Mouse (Mus musculus): ENCODE results near the gene C9orf72. TPM values are rescaled to one million over a fixed set of nuclear protein-coding genes. Genes with fewer than 3 reads are reported as not detected.

Gene C9orf72
- polyA plus RNA-seq, 1 experiment from 2014 or later: 34.6 TPM

DNA sequence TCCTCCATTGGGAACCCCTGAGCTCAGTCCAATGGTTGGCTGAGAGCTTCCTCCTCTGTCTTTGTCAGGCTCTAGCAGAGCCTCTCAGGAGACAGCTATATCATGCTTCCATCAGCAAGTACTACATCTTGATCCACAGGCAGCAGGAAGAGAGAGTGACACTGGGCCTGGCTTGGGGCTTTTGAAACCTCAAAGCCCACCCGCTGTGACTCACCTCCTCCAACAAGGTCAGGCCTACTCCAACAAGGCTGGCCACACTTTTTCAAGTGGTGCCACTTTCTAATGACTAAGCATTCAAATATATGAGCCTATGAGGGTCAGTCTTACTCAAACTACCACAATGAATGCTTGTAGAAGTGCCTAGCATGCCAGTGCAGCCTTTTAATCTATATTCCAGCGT is 53.5 kb downstream of the C9orf72 start:
- Histone ChIP-seq H3K27ac (no peak overlapping the region), H3K27me3 (replicated peaks) (no peaks in the 10 kb centered on the region), H3K4me1 (no peaks in the 10 kb centered on the region), H3K9ac (no peak overlapping the region), H3K9me3 (no peaks in the 10 kb centered on the region), H3K4me2 (replicated peaks) (no peak overlapping the region), H3K36me3 (no peaks in the 10 kb centered on the region), H3K4me3 (no peak overlapping the region)
- ATAC-seq (ENCODE audit: low FRiP score, low read depth): no peak
- WGBS: 91% methylated on average over 2 of the region's 2 CpGs

DNA sequence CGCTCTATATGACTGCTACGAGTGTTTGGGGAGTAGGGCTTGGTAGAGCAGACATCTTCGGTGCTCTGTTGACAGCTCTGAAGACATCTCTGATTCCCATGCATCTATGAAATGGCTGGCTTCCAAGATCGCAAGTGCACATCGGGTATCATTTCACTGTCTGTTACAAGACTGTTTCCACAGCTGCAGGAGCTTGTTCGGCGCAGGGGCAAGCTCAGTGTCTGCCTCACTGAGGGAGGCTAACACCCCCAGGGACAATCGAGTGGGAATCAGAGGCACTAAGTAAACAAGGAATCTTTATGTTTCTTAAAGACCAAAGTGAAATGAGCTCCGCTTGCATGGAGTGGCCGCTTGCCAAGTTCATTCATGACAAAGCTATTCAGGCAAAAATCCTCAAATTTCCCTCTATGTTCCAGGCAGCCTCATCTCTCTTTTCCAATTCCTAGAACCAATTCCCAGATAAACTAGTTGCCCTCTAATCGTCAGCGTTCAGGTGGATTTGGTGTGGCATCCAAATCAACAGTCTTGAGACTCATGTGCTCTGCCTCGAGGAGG is 56.3 kb downstream of the C9orf72 start:
- 77% methylated on average over 13 of the region's 13 CpGs for WGBS
- no peak overlapping the region for H3K4me3 ChIP-seq
- H3K4me1 ChIP-seq: no peaks in the 10 kb centered on the region
- ATAC-seq (ENCODE audit: low FRiP score, low read depth): no peak
- H3K9me3 ChIP-seq: no peaks in the 10 kb centered on the region
- H3K27me3 ChIP-seq (replicated peaks): no peaks in the 10 kb centered on the region
- no peak overlapping the region for H3K9ac ChIP-seq
- H3K27ac ChIP-seq: no peak overlapping the region
- H3K36me3 ChIP-seq: no peaks in the 10 kb centered on the region
- no peak overlapping the region for H3K4me2 ChIP-seq (replicated peaks)

DNA sequence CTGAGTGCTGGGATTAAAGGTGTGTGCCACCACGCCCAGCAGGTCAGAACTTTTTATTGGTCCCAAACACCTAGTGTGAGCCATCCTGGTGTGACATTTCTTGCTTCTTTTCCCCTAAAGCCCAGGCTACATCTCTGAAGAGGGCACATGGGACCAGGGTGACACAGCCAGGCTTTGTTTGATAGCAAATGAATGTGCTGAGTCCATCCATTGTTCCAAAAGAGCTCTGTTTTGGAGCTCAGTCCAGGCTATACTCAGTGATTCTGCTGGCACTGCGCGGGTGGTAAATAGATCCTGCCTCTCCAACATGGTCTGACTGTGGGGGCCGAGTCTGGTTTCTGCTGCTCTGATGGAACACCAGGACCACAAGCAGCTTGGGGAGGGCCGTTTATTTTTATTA is 58.1 kb downstream of the C9orf72 start:
- H3K4me1 ChIP-seq: no peaks in the 10 kb centered on the region
- H3K4me2 ChIP-seq (replicated peaks): no peak overlapping the region
- H3K9me3 ChIP-seq: no peaks in the 10 kb centered on the region
- no peak overlapping the region for H3K9ac ChIP-seq
- ATAC-seq (ENCODE audit: low FRiP score, low read depth): no peak
- no peak overlapping the region for H3K27ac ChIP-seq
- H3K4me3 ChIP-seq: no peak overlapping the region
- H3K27me3 ChIP-seq (replicated peaks): no peaks in the 10 kb centered on the region
- no peaks in the 10 kb centered on the region for H3K36me3 ChIP-seq
- WGBS: 80% methylated on average over 5 of the region's 5 CpGs

DNA sequence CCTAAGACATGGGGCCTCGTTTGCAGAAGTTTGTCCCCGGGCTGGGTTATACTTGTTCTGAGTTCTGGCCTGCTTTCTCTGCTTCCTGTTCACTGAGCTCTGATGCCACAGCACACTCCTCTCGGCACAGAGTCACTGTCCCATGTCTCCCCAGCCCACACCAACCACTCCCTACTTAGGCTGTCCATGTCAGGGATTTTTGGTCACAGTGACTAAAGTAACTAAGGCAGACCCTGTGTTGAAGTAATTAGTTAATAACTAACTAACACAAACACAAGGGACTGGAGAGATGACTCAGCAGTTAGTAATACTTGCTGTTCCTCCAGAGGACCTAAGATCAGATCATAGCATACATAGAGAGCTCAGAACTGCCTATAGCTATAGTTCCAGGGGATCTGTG is 60.0 kb downstream of the C9orf72 start:
- Histone ChIP-seq H3K9ac (no peak overlapping the region), H3K9me3 (no peaks in the 10 kb centered on the region), H3K36me3 (no peaks in the 10 kb centered on the region), H3K4me2 (replicated peaks) (no peak overlapping the region), H3K27ac (no peak overlapping the region), H3K4me3 (no peak overlapping the region), H3K27me3 (replicated peaks) (no peaks in the 10 kb centered on the region), H3K4me1 (no peaks in the 10 kb centered on the region)
- WGBS: 84% methylated on average over 3 of the region's 3 CpGs
- ATAC-seq (ENCODE audit: low FRiP score, low read depth): no peak

- ATAC-seq (ENCODE audit: low FRiP score, low read depth): no peak
- H3K4me2 ChIP-seq (replicated peaks): no peak overlapping the region
- WGBS: 92% methylated on average over 2 of the region's 2 CpGs
Measured at GRCm38 (mm10) chr4:35165275-35165674, 60.7 kb downstream of the C9orf72 start.

DNA sequence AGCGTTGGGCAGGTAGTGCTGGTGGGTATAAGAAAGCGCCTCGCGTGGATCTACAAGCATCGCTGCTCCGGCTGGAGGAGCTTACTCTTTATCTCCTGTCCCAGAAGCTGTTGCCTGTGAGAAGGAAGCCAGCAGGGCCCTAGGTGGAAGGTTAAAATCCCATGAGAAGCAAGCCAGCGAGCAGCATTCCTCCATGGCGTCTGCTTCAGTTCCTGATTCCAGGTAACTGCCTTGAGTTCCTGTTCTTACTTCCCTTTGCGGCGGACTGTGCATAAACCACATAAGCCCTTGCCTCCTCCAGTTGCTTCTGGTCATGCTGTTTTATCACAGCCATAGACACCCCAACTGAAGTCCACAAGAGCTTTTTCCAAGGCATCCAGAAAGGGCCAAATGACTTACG is 68.2 kb downstream of the C9orf72 start:
- no peak overlapping the region for H3K27ac ChIP-seq
- peak overlapping the region; percentile 57; the same call in 1 of the 2 replicates for H3K4me3 ChIP-seq
- no peaks in the 10 kb centered on the region for H3K27me3 ChIP-seq (replicated peaks)
- no peaks in the 10 kb centered on the region for H3K36me3 ChIP-seq
- 65% methylated on average over 11 of the region's 11 CpGs for WGBS
- H3K4me1 ChIP-seq: peaks cover 16% of the 10 kb centered on the region
- no peak overlapping the region for H3K4me2 ChIP-seq (replicated peaks)
- H3K9ac ChIP-seq: no peak overlapping the region
- ATAC-seq (ENCODE audit: low FRiP score, low read depth): no peak
- no peaks in the 10 kb centered on the region for H3K9me3 ChIP-seq

More at GRCm38 (mm10) chr4:35165275-35165674, 60.7 kb downstream of the C9orf72 start:
- no peak overlapping the region for H3K27ac ChIP-seq
- H3K27me3 ChIP-seq (replicated peaks): no peaks in the 10 kb centered on the region
- H3K4me3 ChIP-seq: no peak overlapping the region
- H3K36me3 ChIP-seq: no peaks in the 10 kb centered on the region
- H3K9me3 ChIP-seq: no peaks in the 10 kb centered on the region
- H3K9ac ChIP-seq: no peak overlapping the region
- H3K4me1 ChIP-seq: no peaks in the 10 kb centered on the region

DNA sequence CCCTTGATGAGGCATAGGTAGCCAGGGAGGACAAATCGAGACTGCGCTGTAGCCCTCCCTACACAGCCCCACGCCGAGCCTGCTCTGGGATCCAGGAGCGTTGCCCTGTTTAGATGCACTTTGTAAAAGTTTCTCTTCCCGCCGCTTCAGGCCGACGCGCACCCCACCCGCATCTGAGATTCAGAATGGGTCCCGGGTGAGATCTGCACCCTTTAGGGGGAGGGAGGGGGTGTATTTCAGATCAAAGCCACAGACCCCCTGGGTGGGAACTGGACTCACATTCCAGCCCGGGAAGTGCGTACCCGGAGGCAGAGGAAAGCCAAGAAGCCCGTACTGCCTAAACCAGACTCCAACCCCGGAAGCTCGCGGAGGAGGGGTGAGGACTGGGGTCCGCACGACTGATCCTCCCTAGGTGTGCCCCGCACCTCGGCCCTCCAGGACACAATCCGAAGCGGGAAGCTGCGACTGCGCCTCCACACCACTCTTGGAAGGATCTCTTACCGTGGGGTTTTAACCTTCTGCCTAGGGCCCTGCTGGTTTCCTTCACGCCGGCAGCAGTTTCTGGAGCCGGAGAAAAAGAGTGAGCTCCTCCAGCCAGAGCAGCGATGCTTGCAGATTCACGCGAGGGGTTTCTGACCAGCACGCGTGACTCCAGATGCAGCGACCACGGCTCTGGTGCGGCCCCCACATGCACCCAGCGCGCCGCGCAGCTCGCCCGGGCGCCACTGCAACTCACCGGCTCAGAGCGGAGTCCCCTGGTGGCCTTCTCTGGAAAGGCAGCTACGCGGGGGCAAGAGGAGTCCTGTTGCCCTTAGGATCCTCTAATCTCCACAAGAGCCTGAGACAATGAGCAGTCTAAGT is 69.0 kb downstream of the C9orf72 start, which contains the start of gene Mob3b:
Gene Mob3b (minus strand): TSS at position 734 of the 861 bp plus-strand sequence.
- Histone ChIP-seq H3K36me3 (no peaks in the 10 kb centered on the region), H3K4me2 (replicated peaks) (peak within 1 kb of the TSS; percentile 92), H3K4me1 (peaks cover 16% of the 10 kb centered on the region), H3K4me3 (peak within 1 kb of the TSS; percentile 57), H3K9me3 (no peaks in the 10 kb centered on the region), H3K27ac (0 out of 2 replicates have a peak within 1 kb of the TSS, but pooled peaks have one; percentile 1), H3K27me3 (replicated peaks) (no peaks in the 10 kb centered on the region), H3K9ac (peak within 1 kb of the TSS; percentile 61)
- under 1% methylated on average over 50 of the region's 50 CpGs for WGBS
- peak; percentile 93 for ATAC-seq (ENCODE audit: low FRiP score, low read depth)

DNA sequence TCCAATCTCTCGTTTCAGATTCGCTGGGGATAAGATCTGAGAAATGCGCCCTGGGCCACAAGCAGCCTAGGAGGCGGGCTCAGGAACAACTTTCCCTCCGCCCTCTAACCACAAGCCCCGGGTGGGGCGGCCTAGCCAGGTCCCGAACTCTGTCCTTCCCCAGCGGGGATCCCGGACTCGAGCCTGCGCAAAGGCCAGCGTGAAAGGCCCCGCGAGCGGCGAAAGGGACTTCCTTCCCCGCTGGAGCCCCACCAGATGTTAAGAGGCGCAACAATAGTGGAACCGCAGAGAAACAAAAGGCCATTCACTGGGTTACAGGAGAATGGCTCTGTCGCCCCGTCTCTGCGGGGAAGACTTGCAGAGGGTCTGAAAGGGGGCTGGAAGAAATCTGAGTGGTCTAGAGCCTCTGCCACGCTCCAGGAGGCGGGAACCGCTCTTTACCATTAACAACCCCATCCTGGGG is 69.8 kb downstream of the C9orf72 start:
- Histone ChIP-seq H3K27ac (no peak overlapping the region), H3K27me3 (replicated peaks) (no peaks in the 10 kb centered on the region), H3K9me3 (no peaks in the 10 kb centered on the region), H3K4me2 (replicated peaks) (peak overlapping the region; percentile 92), H3K9ac (peak overlapping the region; percentile 38), H3K36me3 (no peaks in the 10 kb centered on the region), H3K4me1 (peaks cover 16% of the 10 kb centered on the region), H3K4me3 (peak overlapping the region; percentile 57)
- WGBS: under 1% methylated on average over 26 of the region's 26 CpGs
- ATAC-seq (ENCODE audit: low FRiP score, low read depth): peak; percentile 77

GRCm38 (mm10) chr4:35155132-35155922 is 70.6 kb downstream of the C9orf72 start:
- H3K27ac ChIP-seq: no peak overlapping the region

GRCm38 (mm10) chr4:35154051-35154450 is 71.9 kb downstream of the C9orf72 start:
- H3K4me1 ChIP-seq: peaks cover 16% of the 10 kb centered on the region
- no peak overlapping the region for H3K27ac ChIP-seq
- WGBS: 3% methylated on average over 3 of the region's 3 CpGs
- no peak overlapping the region for H3K4me2 ChIP-seq (replicated peaks)
- H3K4me3 ChIP-seq: no peak overlapping the region
- ATAC-seq (ENCODE audit: low FRiP score, low read depth): no peak
- no peak overlapping the region for H3K9ac ChIP-seq
- H3K9me3 ChIP-seq: no peaks in the 10 kb centered on the region
- H3K27me3 ChIP-seq (replicated peaks): no peaks in the 10 kb centered on the region
- H3K36me3 ChIP-seq: no peaks in the 10 kb centered on the region

More at GRCm38 (mm10) chr4:35155132-35155922, 70.6 kb downstream of the C9orf72 start:
- H3K4me1 ChIP-seq: peaks cover 16% of the 10 kb centered on the region
- no peaks in the 10 kb centered on the region for H3K36me3 ChIP-seq
- H3K9me3 ChIP-seq: no peaks in the 10 kb centered on the region
- 19% methylated on average over 20 of the region's 20 CpGs for WGBS
- peak overlapping the region; percentile 38; the same call in 1 of the 2 replicates for H3K9ac ChIP-seq
- peak overlapping the region; percentile 92 for H3K4me2 ChIP-seq (replicated peaks)
- H3K27me3 ChIP-seq (replicated peaks): no peaks in the 10 kb centered on the region
- H3K4me3 ChIP-seq: peak overlapping the region; percentile 57
- ATAC-seq (ENCODE audit: low FRiP score, low read depth): no peak

- Histone ChIP-seq H3K4me2 (replicated peaks) (no peak within 1 kb of the TSS), H3K4me1 (peaks cover 16% of the 10 kb centered on the region), H3K36me3 (no peaks in the 10 kb centered on the region), H3K9me3 (no peaks in the 10 kb centered on the region), H3K4me3 (no peak within 1 kb of the TSS), H3K27ac (no peak within 1 kb of the TSS), H3K9ac (no peak within 1 kb of the TSS), H3K27me3 (replicated peaks) (no peaks in the 10 kb centered on the region)
- no peak for ATAC-seq (ENCODE audit: low FRiP score, low read depth)
- 86% methylated on average over 4 of the region's 4 CpGs for WGBS
Measured at GRCm38 (mm10) chr4:35151756-35152155, 74.2 kb downstream of the C9orf72 start, which contains the start of gene Ifnk. TSS of gene Ifnk (plus strand) at chr4:35152056.

DNA sequence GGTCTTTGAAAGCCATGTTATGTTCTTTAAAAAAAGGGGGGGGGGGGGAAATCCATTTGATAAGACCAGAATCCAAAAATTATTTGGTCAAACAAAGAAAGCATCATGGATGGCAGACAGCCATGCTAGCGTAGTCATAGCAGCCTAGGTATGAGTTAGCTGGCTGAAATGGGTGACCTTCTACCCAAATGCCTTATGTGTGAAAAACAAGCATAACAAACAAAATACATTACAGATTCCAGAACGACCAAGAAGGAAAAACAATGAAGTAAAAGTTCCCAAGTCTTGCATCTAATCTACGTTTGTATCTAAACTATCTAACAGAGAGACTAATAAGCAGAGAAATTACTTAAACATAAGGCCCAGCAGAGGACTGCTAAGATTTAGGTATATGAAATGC is 75.3 kb downstream of the C9orf72 start:
- 94% methylated on average over 3 of the region's 3 CpGs for WGBS
- Histone ChIP-seq H3K9me3 (no peaks in the 10 kb centered on the region), H3K4me3 (no peak overlapping the region), H3K9ac (no peak overlapping the region), H3K36me3 (no peaks in the 10 kb centered on the region), H3K27ac (no peak overlapping the region), H3K27me3 (replicated peaks) (no peaks in the 10 kb centered on the region), H3K4me1 (peaks cover 9% of the 10 kb centered on the region), H3K4me2 (replicated peaks) (no peak overlapping the region)
- ATAC-seq (ENCODE audit: low FRiP score, low read depth): no peak
